9 mouse cellular contexts compared by ENCODE assay signal in the genomic region with DNA sequence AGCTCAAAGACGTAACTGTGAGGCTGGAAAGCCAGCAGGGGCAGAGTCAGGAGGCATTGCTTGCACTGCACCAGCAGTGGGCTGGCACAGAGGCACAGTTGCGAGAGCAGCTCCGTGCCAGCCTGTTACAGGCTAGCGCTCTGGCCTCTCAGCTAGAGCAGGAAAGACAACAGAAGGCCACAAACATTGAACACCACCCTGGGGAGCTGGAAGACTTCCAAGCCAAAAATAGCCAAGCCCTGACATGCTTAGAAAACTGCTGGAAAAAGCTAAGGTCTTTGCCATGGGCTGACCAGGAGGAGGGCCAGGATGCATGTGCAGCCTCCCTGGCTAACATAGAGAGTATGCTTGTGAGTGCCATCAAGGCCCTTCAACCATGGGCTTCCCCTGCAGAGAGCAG. TPM values are rescaled to one million over a fixed set of nuclear protein-coding genes. Genes with fewer than 3 reads are reported as not detected.
DNase-seq lines count a peak whose midpoint lies in the region; ATAC-seq and TF ChIP-seq lines count a peak whose summit lies in the region.
"Had no signal": no experiment of that assay in that cellular context is flagged by ENCODE, and none has a peak within 500 bp of the region (broad histone marks: within the 10 kb centered on the region; RNA-seq: fewer than 3 reads in every experiment).

No protein-coding gene starts in this region.

- no peak overlapping the region for H3K9ac ChIP-seq in hindbrain, embryonic 15.5 days
- H3K9ac ChIP-seq in hindbrain, embryonic 12.5 days: no peak overlapping the region
- H3K9ac ChIP-seq in heart, embryonic 16.5 days (ENCODE audit: low read length): 0 out of 2 replicates have a peak overlapping the region, but pooled peaks have one; percentile 11
- H3K9ac ChIP-seq: limb, embryonic 12.5 days had no signal

- no peaks in the 10 kb centered on the region for H3K9me3 ChIP-seq in hindbrain, embryonic 15.5 days
- H3K9me3 ChIP-seq in hindbrain, embryonic 12.5 days (replicated peaks): no peaks in the 10 kb centered on the region
- no peaks in the 10 kb centered on the region for H3K9me3 ChIP-seq in heart, embryonic 16.5 days (replicated peaks; ENCODE audit: control insufficient read depth, low read length)
- H3K9me3 ChIP-seq: limb, embryonic 12.5 days had no signal

- no peak; the same call in none of the 2 replicates for TF ChIP-seq CTCF in left cerebral cortex, adult 2 months (IDR thresholded peaks at IDR 0.05)

- intact Hi-C loops in left cerebral cortex, adult 2 months (cut with DNase I): loop anchor here (10.0 kb wide), 1 partner anchor 234 kb away; the partner anchor contains the start of gene Zkscan17

- H3K27ac ChIP-seq in hindbrain, embryonic 15.5 days (replicated peaks): peak overlapping the region; percentile 70
- no peak overlapping the region; the same call in 1 of the 2 replicates for H3K27ac ChIP-seq in hindbrain, embryonic 12.5 days
- peak overlapping the region; percentile 81 for H3K27ac ChIP-seq in heart, embryonic 16.5 days (ENCODE audit: low read length)
- H3K27ac ChIP-seq in left cerebral cortex, adult 2 months: peak overlapping the region; percentile 44
- H3K27ac ChIP-seq: limb, embryonic 12.5 days had no signal

- H3K4me2 ChIP-seq in hindbrain, embryonic 15.5 days: no peak overlapping the region
- no peak overlapping the region for H3K4me2 ChIP-seq in hindbrain, embryonic 12.5 days (replicated peaks)
- peak overlapping the region; percentile 23; the same call in 1 of the 2 replicates for H3K4me2 ChIP-seq in heart, embryonic 16.5 days (ENCODE audit: low read depth, low read length)
- H3K4me2 ChIP-seq: limb, embryonic 12.5 days had no signal

- H3K4me1 ChIP-seq in hindbrain, embryonic 15.5 days (replicated peaks): peaks cover 26% of the 10 kb centered on the region
- no peaks in the 10 kb centered on the region for H3K4me1 ChIP-seq in hindbrain, embryonic 12.5 days
- H3K4me1 ChIP-seq in heart, embryonic 16.5 days (ENCODE audit: control insufficient read depth, insufficient read depth, low read length): peaks cover 23% of the 10 kb centered on the region
- H3K4me1 ChIP-seq: limb, embryonic 12.5 days had no signal

- ATAC-seq in hindbrain, embryonic 15.5 days (ENCODE audit: low FRiP score, low read depth): peak; percentile 79; the same call in 1 of the 2 replicates
- ATAC-seq in hindbrain, embryonic 12.5 days (ENCODE audit: low FRiP score): no peak
- ATAC-seq in heart, embryonic 16.5 days (replicated peaks; ENCODE audit: extremely low read depth, insufficient read depth, low FRiP score): peak; percentile 84
- ATAC-seq in erythroblast, adult 5-6 weeks (replicated peaks; ENCODE audit: low FRiP score, poor library complexity, severe bottlenecking): no peak

- H3K36me3 ChIP-seq in hindbrain, embryonic 15.5 days: peaks cover 72% of the 10 kb centered on the region
- peaks cover 93% of the 10 kb centered on the region for H3K36me3 ChIP-seq in hindbrain, embryonic 12.5 days
- peaks cover 47% of the 10 kb centered on the region for H3K36me3 ChIP-seq in heart, embryonic 16.5 days (ENCODE audit: control insufficient read depth, insufficient read depth)

- WGBS in hindbrain, embryonic 15.5 days: 64% methylated on average over 4 of the region's 4 CpGs
- WGBS in hindbrain, embryonic 12.5 days: 82% methylated on average over 4 of the region's 4 CpGs
- WGBS in heart, embryonic 16.5 days: 32% methylated on average over 4 of the region's 4 CpGs

- peak; percentile 90 for DNase-seq in NIH3T3 (ENCODE audit: low read depth)
- peak; percentile 88 to 93 for DNase-seq in cerebellum, postnatal 36 days
- peak in 1 of 2 experiments; percentile 37 for DNase-seq in left cerebral cortex, adult 2 months (ENCODE audit: extremely low spot score in 1 of 2, low spot score in 2 of 2)
- DNase-seq in skeletal muscle tissue, adult 2 months (ENCODE audit: low read depth, low spot score): peak; percentile 46

- no peaks in the 10 kb centered on the region for H3K27me3 ChIP-seq in hindbrain, embryonic 15.5 days
- H3K27me3 ChIP-seq in hindbrain, embryonic 12.5 days: no peaks in the 10 kb centered on the region
- H3K27me3 ChIP-seq in heart, embryonic 16.5 days (ENCODE audit: control insufficient read depth, insufficient read depth, low read length): no peaks in the 10 kb centered on the region
- H3K27me3 ChIP-seq: limb, embryonic 12.5 days had no signal

- no peak overlapping the region for H3K4me3 ChIP-seq in hindbrain, embryonic 15.5 days
- H3K4me3 ChIP-seq in hindbrain, embryonic 12.5 days: no peak overlapping the region
- H3K4me3 ChIP-seq in heart, embryonic 16.5 days (ENCODE audit: low read length): no peak overlapping the region
- no peak overlapping the region for H3K4me3 ChIP-seq in left cerebral cortex, adult 2 months
- H3K4me3 ChIP-seq: limb, embryonic 12.5 days had no signal

RNA-seq across cellular contexts. Expression of gene Pld6, which starts 28.3 kb away (rescaled TPM):
- 15.1 and 16.4 TPM in 2 replicates for polyA plus RNA-seq in hindbrain, embryonic 15.5 days (2015; fragmentation: Nextera tagmentation; extraction: Ambion mirVana)
- polyA plus RNA-seq in hindbrain, embryonic 12.5 days (2016; fragmentation: Nextera tagmentation; extraction: Ambion mirVana): 1.2 and 1.5 TPM in 2 replicates
- 4.8 and 5.8 TPM in 2 replicates for polyA plus RNA-seq in heart, embryonic 16.5 days (2015; fragmentation: Nextera tagmentation; extraction: Ambion mirVana)
- 1 to 10 TPM in 1 of 2 experiments, under 1 TPM in 1; 0.75 to 1.3 TPM for total RNA-seq in left cerebral cortex, adult 2 months (2021)
- not detected in 2 replicates for total RNA-seq in erythroblast, adult 5-6 weeks (2015; ENCODE audit: low replicate concordance)
- 0.84 TPM in 1 of 2 replicates, not detected in the other for total RNA-seq in erythroblast, adult 5-6 weeks (2017; ENCODE audit: low replicate concordance)

RNA-seq across cellular contexts. Expression of gene Flcn, which starts 50.6 kb away (rescaled TPM):
- polyA plus RNA-seq in hindbrain, embryonic 15.5 days (2015; fragmentation: Nextera tagmentation; extraction: Ambion mirVana): 42.4 and 44.8 TPM in 2 replicates
- polyA plus RNA-seq in hindbrain, embryonic 12.5 days (2016; fragmentation: Nextera tagmentation; extraction: Ambion mirVana): 34.1 and 36.2 TPM in 2 replicates
- 44.4 and 45.5 TPM in 2 replicates for polyA plus RNA-seq in heart, embryonic 16.5 days (2015; fragmentation: Nextera tagmentation; extraction: Ambion mirVana)
- total RNA-seq in left cerebral cortex, adult 2 months (2021): 10 to 100 TPM; 45.8 to 49.1 TPM
- total RNA-seq in erythroblast, adult 5-6 weeks (2015; ENCODE audit: low replicate concordance): 4.8 and 17.5 TPM in 2 replicates
- 8.6 and 10.7 TPM in 2 replicates for total RNA-seq in erythroblast, adult 5-6 weeks (2017; ENCODE audit: low replicate concordance)

Comparison
In these comparisons a context has a peak if more than half of its experiments do, and no peak if none do; other contexts are left out.
1. ATAC-seq: peak in hindbrain, embryonic 15.5 days (single experiment) and heart, embryonic 16.5 days (single experiment); none in hindbrain, embryonic 12.5 days (single experiment) and erythroblast, adult 5-6 weeks (single experiment).